Mouse (Mus musculus): ENCODE measurements around the gene Scgb1c1.
"Not testable (repeated sequence)": the region's sequence is repeated elsewhere in the genome, so short reads cannot be mapped to it uniquely, and the experiment has no call there.

Scgb1c1 gene

DNA sequence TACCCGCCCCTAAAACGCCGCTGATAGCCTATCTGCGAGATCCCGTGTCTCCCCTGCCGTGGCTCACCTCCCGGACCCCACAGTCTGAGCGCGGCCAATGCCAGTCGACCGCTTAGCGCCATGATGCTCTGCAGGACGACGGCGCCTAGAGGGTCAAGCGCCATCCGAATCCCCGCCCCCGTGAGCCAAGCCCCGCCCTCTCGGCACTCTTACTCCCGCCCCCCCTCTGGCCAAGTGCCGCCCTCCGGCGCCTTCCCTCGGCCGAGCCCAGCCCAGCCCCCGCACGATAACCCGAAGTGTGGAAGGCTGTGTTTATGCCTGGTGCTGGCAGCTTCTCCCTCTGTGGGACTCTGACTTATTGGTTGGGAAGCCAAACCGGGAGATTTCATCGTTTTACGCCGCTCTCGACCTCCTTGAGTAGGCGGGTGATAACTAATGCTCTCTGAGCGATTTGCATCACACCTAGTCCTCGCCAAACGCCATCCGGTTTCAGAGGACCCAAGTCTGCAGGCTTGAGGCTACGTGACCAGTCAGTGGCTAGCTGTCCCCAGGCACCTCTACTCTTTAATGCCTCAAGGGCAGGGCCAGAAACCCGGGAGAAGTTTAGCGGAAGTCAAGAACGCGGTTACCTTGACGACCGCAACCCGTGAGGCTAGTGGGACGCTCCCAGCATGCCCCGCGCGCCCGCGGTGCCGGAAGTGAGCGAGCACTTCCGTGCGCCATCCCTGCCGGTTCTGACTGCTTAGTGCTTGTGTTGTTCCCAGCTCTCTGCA is 36.5 kb downstream of the Scgb1c1 start, which contains the start of the genes Psmd13 and Sirt3:
Gene Psmd13, plus strand, starts transcription at position 273 of the 773 bp plus-strand sequence.
Gene Sirt3, minus strand, starts transcription at position 614 of the 773 bp plus-strand sequence.
- DNase-seq: peak; percentile 93 to 95

DNA sequence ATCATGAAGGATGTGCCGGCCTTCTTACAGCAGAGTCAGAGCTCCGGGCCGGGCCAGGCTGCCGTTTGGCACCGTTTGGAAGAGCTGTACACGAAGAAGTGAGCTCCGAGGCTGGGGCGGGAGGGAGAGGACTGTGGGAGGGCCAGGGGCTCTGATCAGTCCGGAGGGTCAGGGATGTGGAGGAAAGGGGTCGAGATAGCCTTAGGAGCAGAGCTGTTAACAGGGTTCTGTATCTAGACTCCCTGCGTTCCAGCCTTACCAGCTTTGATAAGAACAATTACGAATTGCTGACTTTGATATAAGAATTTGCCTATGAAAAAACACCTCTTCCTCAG is 37.1 kb downstream of the Scgb1c1 start:
- DNase-seq: no peak

DNA sequence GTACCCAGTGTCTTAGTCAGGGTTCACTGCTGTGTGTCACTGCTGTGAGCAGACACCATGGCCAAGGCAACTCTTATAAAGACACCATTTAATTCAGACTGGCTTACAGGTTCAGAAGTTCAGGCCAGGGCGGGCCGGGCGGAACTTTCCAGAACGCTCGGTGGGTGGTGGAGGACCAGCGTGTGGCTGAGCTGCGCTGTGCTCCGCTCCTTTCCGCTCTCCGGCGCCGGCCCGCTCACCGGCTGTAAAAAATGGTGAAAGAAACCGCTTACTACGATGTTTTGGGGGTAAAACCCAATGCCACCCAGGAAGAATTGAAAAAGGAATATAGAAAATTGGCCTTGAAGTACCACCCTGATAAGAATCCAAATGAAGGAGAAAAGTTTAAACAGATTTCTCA is 45.3 kb downstream of the Scgb1c1 start:
- not testable (repeated sequence) for DNase-seq

DNA sequence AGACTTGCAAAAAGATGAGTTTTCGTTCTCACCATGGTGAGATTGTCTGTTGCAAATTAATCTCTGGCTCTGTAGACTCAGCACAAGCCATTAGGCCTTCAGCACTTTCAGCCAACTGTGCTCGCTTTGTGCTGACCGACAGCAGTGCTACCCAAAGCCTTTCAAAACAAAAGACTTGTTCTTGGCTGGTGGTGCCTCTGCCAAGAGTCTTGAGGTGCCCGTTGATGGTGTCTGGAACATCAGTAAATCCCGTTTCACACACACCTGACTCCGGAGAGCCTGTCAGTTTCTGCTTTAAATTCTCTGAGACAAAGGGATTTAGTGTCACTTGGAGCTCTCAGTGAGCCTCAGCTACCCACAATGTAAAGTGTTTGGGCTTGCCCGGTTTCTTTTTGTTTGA is 48.7 kb downstream of the Scgb1c1 start:
- no peak for DNase-seq

DNA sequence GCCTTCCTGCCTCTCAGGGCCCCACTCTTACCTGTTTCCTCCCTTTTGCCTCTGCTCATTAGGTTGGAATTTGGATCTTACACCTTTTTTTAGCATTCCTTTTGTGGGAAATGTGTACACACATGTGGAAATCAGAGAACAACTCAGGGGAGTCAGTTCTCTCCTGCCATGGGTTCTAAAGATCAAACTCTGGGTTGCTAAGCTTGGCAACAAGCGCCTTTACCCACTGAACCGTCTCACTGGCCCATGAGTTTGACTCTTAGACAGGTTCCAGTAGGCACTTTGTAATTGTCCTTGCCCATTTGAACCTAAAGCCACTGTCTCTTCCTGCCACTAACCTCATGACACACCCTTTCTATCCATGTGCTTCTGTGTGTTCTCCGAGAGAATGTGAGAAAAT is 49.3 kb downstream of the Scgb1c1 start:
- DNase-seq: no peak
